In genomic region chr9:44361190-44361917, GRCm38 (mm10) we compare ENCODE assay signal across 7 mouse cellular contexts. TPM values are rescaled to one million over a fixed set of nuclear protein-coding genes. Genes with fewer than 3 reads are reported as not detected.
A peak's percentile ranks its signal among the peaks of the same experiment; 100 is the strongest.
DNase-seq lines count a peak whose midpoint lies in the region; ATAC-seq lines count a peak whose summit lies in the region.

Vps11 (minus strand) TSS chr9:44361670.

- intact Hi-C loops in left cerebral cortex, postnatal 36 days (cut with DNase I), result no loop called here

- DNase-seq in adrenal gland, adult 8-10 months, result peak; percentile 94
- DNase-seq in embryo, embryonic 9.5 days (ENCODE audit: extremely low spot score), result peak; percentile 95
- DNase-seq in gastrocnemius, postnatal 4 days (ENCODE audit: low spot score in 2 of 2), result peak; percentile 90 to 96
- DNase-seq in left cerebral cortex, postnatal 36 days (ENCODE audit: low spot score in 2 of 2), result peak; percentile 91 to 94
- peak; percentile 99 for DNase-seq in midbrain, embryonic 11.5 days (ENCODE audit: low spot score, missing footprints)
- peak; percentile 97 for DNase-seq in skeletal muscle tissue, adult 2 months (ENCODE audit: low read depth, low spot score)

- peak within 1 kb of the TSS; percentile 66 for H3K4me2 ChIP-seq in intestine, embryonic 16.5 days (ENCODE audit: low read depth, low read length)
- peak within 1 kb of the TSS; percentile 47 for H3K4me2 ChIP-seq in midbrain, embryonic 11.5 days

- H3K4me1 ChIP-seq in intestine, embryonic 16.5 days (ENCODE audit: control insufficient read depth, insufficient read depth, low read length), result peaks cover 7% of the 10 kb centered on the region
- peaks cover 3% of the 10 kb centered on the region; the same call in 1 of the 2 replicates for H3K4me1 ChIP-seq in midbrain, embryonic 11.5 days (ENCODE audit: control insufficient read depth, insufficient read depth, low read length)

- no peaks in the 10 kb centered on the region for H3K9me3 ChIP-seq in intestine, embryonic 16.5 days (ENCODE audit: control insufficient read depth, low read length)
- H3K9me3 ChIP-seq in midbrain, embryonic 11.5 days (ENCODE audit: control insufficient read depth, low read length), result no peaks in the 10 kb centered on the region

- WGBS in intestine, embryonic 16.5 days, result under 1% methylated on average over 44 of the region's 44 CpGs
- WGBS in midbrain, embryonic 11.5 days, result 1% methylated on average over 44 of the region's 44 CpGs

- H3K4me3 ChIP-seq in intestine, embryonic 16.5 days (ENCODE audit: low read length), result peak within 1 kb of the TSS; percentile 79
- H3K4me3 ChIP-seq in midbrain, embryonic 11.5 days (ENCODE audit: low read depth, low read length), result peak within 1 kb of the TSS; percentile 80

- H3K9ac ChIP-seq in intestine, embryonic 16.5 days (ENCODE audit: low read depth, low read length), result peak within 1 kb of the TSS; percentile 78
- H3K9ac ChIP-seq in midbrain, embryonic 11.5 days (ENCODE audit: low read length), result peak within 1 kb of the TSS; percentile 81

- no peaks in the 10 kb centered on the region for H3K27me3 ChIP-seq in intestine, embryonic 16.5 days (replicated peaks; ENCODE audit: control insufficient read depth, insufficient read depth, low read length)
- no peaks in the 10 kb centered on the region for H3K27me3 ChIP-seq in midbrain, embryonic 11.5 days (ENCODE audit: control insufficient read depth, insufficient read depth, low read length)

- H3K27ac ChIP-seq in intestine, embryonic 16.5 days (ENCODE audit: low read length), result peak within 1 kb of the TSS; percentile 71
- peak within 1 kb of the TSS; percentile 21; the same call in 1 of the 2 replicates for H3K27ac ChIP-seq in midbrain, embryonic 11.5 days (ENCODE audit: low read depth, low read length)

- H3K36me3 ChIP-seq in intestine, embryonic 16.5 days (ENCODE audit: control insufficient read depth, insufficient read depth, low read length), result peaks cover 2% of the 10 kb centered on the region; the same call in 1 of the 2 replicates
- H3K36me3 ChIP-seq in midbrain, embryonic 11.5 days (ENCODE audit: control insufficient read depth, insufficient read depth, low read length), result peaks cover 10% of the 10 kb centered on the region

- ATAC-seq in intestine, embryonic 16.5 days, result peak; percentile 94
- ATAC-seq in midbrain, embryonic 11.5 days (ENCODE audit: low FRiP score), result peak; percentile 94

RNA-seq across cellular contexts. Expression of gene Vps11, which starts in this region (rescaled TPM):
- 10 to 100 TPM; 78.0 to 91.8 (median 85.8) TPM for total RNA-seq in adrenal gland, adult 8-10 months (2022)
- total RNA-seq in gastrocnemius, postnatal 4 days (2021), result 10 to 100 TPM; 25.4 to 27.9 TPM
- polyA plus RNA-seq in intestine, embryonic 16.5 days (2015; fragmentation: Nextera tagmentation; extraction: Ambion mirVana), result 37.1 and 40.2 TPM in 2 replicates
- 10 to 100 TPM; 52.5 to 55.5 TPM for total RNA-seq in left cerebral cortex, postnatal 36 days (2021)
- polyA plus RNA-seq in midbrain, embryonic 11.5 days (2014; fragmentation: Nextera tagmentation; extraction: Ambion mirVana), result 32.0 and 32.4 TPM in 2 replicates

Comparison
In these comparisons a context has a peak if more than half of its experiments do, and no peak if none do; other contexts are left out.
1. Peak in every context shown above with its lines: DNase-seq, ATAC-seq, H3K4me3 ChIP-seq and H3K27ac ChIP-seq.